Comparison of ENCODE assay signal across 7 mouse cellular contexts in the genomic region with DNA sequence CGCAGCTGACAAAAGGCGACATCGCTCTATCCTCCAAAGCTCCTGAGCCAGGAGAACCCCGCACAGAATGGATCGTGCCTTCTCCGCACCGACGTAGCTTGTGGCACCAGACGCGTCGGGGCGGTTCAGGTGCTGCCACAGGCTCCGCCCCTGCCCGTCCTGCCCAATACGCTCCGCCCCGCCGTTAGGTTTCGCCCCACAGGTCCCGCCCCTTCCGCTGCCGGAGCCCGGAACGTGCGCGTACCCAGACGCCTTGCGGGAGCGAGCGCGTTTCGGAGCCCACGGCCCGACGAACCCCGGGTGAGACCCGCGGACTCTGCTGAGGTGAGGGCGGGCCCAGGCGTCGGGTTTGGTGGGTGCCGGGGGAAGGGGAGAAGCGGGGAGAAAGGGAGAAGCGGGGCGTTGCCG. TPM values are rescaled to one million over a fixed set of nuclear protein-coding genes. Genes with fewer than 3 reads are reported as not detected.
DNase-seq lines count a peak whose midpoint lies in the region; ATAC-seq lines count a peak whose summit lies in the region.

Gene Nfrkb, plus strand, starts transcription at position 246 of the 408 bp plus-strand sequence.

- H3K36me3 ChIP-seq in intestine, embryonic 16.5 days (ENCODE audit: control insufficient read depth, insufficient read depth, low read length): no peaks in the 10 kb centered on the region
- H3K36me3 ChIP-seq in midbrain, embryonic 11.5 days (ENCODE audit: control insufficient read depth, insufficient read depth, low read length): peaks cover 2% of the 10 kb centered on the region

- peak; percentile 98 for ATAC-seq in intestine, embryonic 16.5 days
- ATAC-seq in midbrain, embryonic 11.5 days (ENCODE audit: low FRiP score): peak; percentile 98

- H3K9me3 ChIP-seq in intestine, embryonic 16.5 days (ENCODE audit: control insufficient read depth, low read length): no peaks in the 10 kb centered on the region
- H3K9me3 ChIP-seq in midbrain, embryonic 11.5 days (ENCODE audit: control insufficient read depth, low read length): no peaks in the 10 kb centered on the region

- peak within 1 kb of the TSS; percentile 70 for H3K4me2 ChIP-seq in intestine, embryonic 16.5 days (ENCODE audit: low read depth, low read length)
- peak within 1 kb of the TSS; percentile 67 for H3K4me2 ChIP-seq in midbrain, embryonic 11.5 days

- H3K4me1 ChIP-seq in intestine, embryonic 16.5 days (ENCODE audit: control insufficient read depth, insufficient read depth, low read length): peaks cover 8% of the 10 kb centered on the region
- peaks cover 10% of the 10 kb centered on the region for H3K4me1 ChIP-seq in midbrain, embryonic 11.5 days (ENCODE audit: control insufficient read depth, insufficient read depth, low read length)

- intact Hi-C loops in left cerebral cortex, postnatal 36 days (cut with DNase I): no loop called here

- peak within 1 kb of the TSS; percentile 90 for H3K9ac ChIP-seq in intestine, embryonic 16.5 days (ENCODE audit: low read depth, low read length)
- H3K9ac ChIP-seq in midbrain, embryonic 11.5 days (ENCODE audit: low read length): peak within 1 kb of the TSS; percentile 88

- H3K27ac ChIP-seq in intestine, embryonic 16.5 days (ENCODE audit: low read length): peak within 1 kb of the TSS; percentile 51
- no peak within 1 kb of the TSS for H3K27ac ChIP-seq in midbrain, embryonic 11.5 days (ENCODE audit: low read depth, low read length)

- WGBS in intestine, embryonic 16.5 days: under 1% methylated on average over 45 of the region's 46 CpGs
- WGBS in midbrain, embryonic 11.5 days: under 1% methylated on average over 46 of the region's 46 CpGs

- peak; percentile 92 for DNase-seq in adrenal gland, adult 8-10 months
- peak; percentile 95 for DNase-seq in embryo, embryonic 9.5 days (ENCODE audit: extremely low spot score)
- DNase-seq in gastrocnemius, postnatal 4 days (ENCODE audit: low spot score in 2 of 2): peak; percentile 91 to 96
- peak; percentile 93 for DNase-seq in left cerebral cortex, postnatal 36 days (ENCODE audit: low spot score in 2 of 2)
- DNase-seq in midbrain, embryonic 11.5 days (ENCODE audit: low spot score, missing footprints): peak; percentile 99
- peak; percentile 85 for DNase-seq in skeletal muscle tissue, adult 2 months (ENCODE audit: low read depth, low spot score)

- H3K27me3 ChIP-seq in intestine, embryonic 16.5 days (replicated peaks; ENCODE audit: control insufficient read depth, insufficient read depth, low read length): no peaks in the 10 kb centered on the region
- no peaks in the 10 kb centered on the region for H3K27me3 ChIP-seq in midbrain, embryonic 11.5 days (ENCODE audit: control insufficient read depth, insufficient read depth, low read length)

- H3K4me3 ChIP-seq in intestine, embryonic 16.5 days (ENCODE audit: low read length): peak within 1 kb of the TSS; percentile 73
- H3K4me3 ChIP-seq in midbrain, embryonic 11.5 days (ENCODE audit: low read depth, low read length): peak within 1 kb of the TSS; percentile 93

RNA-seq across cellular contexts. Expression of gene Nfrkb, which starts in this region (rescaled TPM):
- 10 to 100 TPM; 16.8 to 41.2 (median 24.9) TPM for total RNA-seq in adrenal gland, adult 8-10 months (2022)
- total RNA-seq in gastrocnemius, postnatal 4 days (2021): 10 to 100 TPM; 18.9 to 21.2 TPM
- polyA plus RNA-seq in intestine, embryonic 16.5 days (2015; fragmentation: Nextera tagmentation; extraction: Ambion mirVana): 13.2 and 15.8 TPM in 2 replicates
- 10 to 100 TPM; 24.8 to 34.1 TPM for total RNA-seq in left cerebral cortex, postnatal 36 days (2021)
- polyA plus RNA-seq in midbrain, embryonic 11.5 days (2014; fragmentation: Nextera tagmentation; extraction: Ambion mirVana): 19.3 and 19.8 TPM in 2 replicates
